Mouse (Mus musculus) heart, embryonic 13.5 days (tissue): Measurements from ENCODE around the gene Grap2. TPM values are rescaled to one million over a fixed set of nuclear protein-coding genes. Genes with fewer than 3 reads are reported as not detected.
A peak's percentile ranks its signal among the peaks of the same experiment; 100 is the strongest.
"Not testable (repeated sequence)": the region's sequence is repeated elsewhere in the genome, so short reads cannot be mapped to it uniquely, and the experiment has no call there.

Source experiments
- ATAC-seq: fragments of 200-750 bp; cut with Nextera tagmentation; 2 replicates; pipeline ENCODE4 v1.8.0; 2017; ENCODE audit warnings: moderate TSS enrichment; ENCODE audit not compliant: insufficient number of reproducible peaks, low FRiP score, low TSS enrichment; ENCODE audit errors: extremely low read depth
- H3K27ac ChIP-seq: fragments of 300-500 bp; sonication (generic); replicated peaks from 2 replicates; pipeline ENCODE4 v1.5.1; 2015; ENCODE audit warnings: moderate library complexity, mild to moderate bottlenecking, inconsistent platforms
- H3K27me3 ChIP-seq: fragments of 300-500 bp; sonication (generic); replicated peaks from 2 replicates; pipeline ENCODE4 v1.6.1; 2015; ENCODE audit warnings: mild to moderate bottlenecking, inconsistent platforms
- H3K36me3 ChIP-seq: fragments of 300-500 bp; sonication (generic); 2 replicates; pipeline ENCODE4 v1.6.1; 2015; ENCODE audit warnings: mild to moderate bottlenecking, inconsistent platforms
- H3K4me1 ChIP-seq: fragments of 300-500 bp; sonication (generic); 2 replicates; pipeline ENCODE4 v1.6.1; 2015; ENCODE audit warnings: inconsistent platforms
- H3K4me2 ChIP-seq: fragments of 300-500 bp; sonication (generic); 2 replicates; pipeline ENCODE4 v1.6.1; 2015; ENCODE audit warnings: inconsistent platforms, mild to moderate bottlenecking, moderate library complexity
- H3K4me3 ChIP-seq: fragments of 300-500 bp; sonication (generic); 2 replicates; pipeline ENCODE4 v1.5.1; 2015; ENCODE audit warnings: moderate library complexity, mild to moderate bottlenecking, inconsistent platforms
- H3K9ac ChIP-seq: fragments of 300-500 bp; sonication (generic); 2 replicates; pipeline ENCODE4 v1.6.1; 2015; ENCODE audit warnings: inconsistent platforms, mild to moderate bottlenecking, moderate library complexity
- H3K9me3 ChIP-seq: fragments of 300-500 bp; sonication (generic); 2 replicates; pipeline ENCODE4 v1.6.1; 2016; ENCODE audit warnings: inconsistent platforms
- WGBS: fragments of 180-500 bp; shearing (Covaris S2); methylation state at CpG from one replicate; pipeline ENCODE4 v1.1.7; 2015; ENCODE audit warnings: mixed read lengths; 5-methylcytosine and 5-hydroxymethylcytosine counted together
- polyA plus RNA-seq: library from polyadenylated mRNA; unstranded; fragments of >200 nt; fragmentation: Nextera tagmentation; extraction: Ambion mirVana; gene quantifications from 2 replicates; pipeline ENCODE4 v1.2.1, GENCODE M21; 2015

Gene Grap2
- polyA plus RNA-seq, 1 experiment from 2014 or later, result 8.8 TPM

DNA sequence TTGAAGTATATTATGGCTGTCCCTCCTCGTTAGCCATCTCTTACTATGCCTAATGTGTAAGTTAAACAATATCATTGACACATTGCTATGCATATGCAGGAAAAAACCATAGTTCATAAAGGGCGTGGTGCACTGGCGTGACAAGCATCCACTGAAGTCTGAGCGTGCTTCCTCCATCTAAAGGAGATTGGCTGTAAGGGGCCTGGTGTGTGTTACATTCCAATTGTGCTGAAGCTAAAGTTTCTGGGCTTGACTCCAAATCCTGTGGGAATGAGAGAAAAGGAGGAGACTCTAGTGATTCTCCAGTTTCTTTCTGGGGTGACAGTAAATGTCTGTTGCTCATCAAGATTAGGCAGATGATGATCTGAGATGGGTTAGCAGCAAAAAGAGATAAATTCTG lies 4.7 kb upstream of the Grap2 start:
- Histone ChIP-seq H3K27ac (no peak overlapping the region), H3K4me3 (no peak overlapping the region), H3K27me3 (peaks cover 80% of the 10 kb centered on the region), H3K4me2 (no peak overlapping the region), H3K36me3 (no peaks in the 10 kb centered on the region), H3K9me3 (no peaks in the 10 kb centered on the region), H3K9ac (no peak overlapping the region), H3K4me1 (no peaks in the 10 kb centered on the region)
- no peak for ATAC-seq
- 58% methylated on average over 4 of the region's 4 CpGs for whole genome bisulfite sequencing

DNA sequence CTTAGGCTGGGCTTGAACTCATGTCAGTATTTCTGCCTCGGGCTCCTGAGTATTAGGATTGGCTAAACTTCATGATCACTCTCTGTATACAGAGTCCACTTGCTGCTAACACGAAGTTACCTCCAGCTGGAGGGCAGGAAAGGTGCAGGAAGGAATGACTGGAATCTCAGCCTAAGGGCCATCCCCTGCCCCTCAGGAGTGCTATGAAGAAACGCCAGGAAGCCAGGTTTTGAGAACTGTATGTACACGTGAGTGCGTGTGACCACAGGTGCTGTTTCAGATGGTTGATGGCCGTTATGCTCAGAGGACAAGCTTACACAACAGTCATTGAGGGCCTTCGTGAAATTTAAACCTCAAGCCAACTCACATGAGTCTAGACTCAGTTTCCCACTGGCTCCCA lies 3.2 kb upstream of the Grap2 start:
- H3K4me3 ChIP-seq, result no peak overlapping the region
- no peak overlapping the region for H3K27ac ChIP-seq
- H3K4me1 ChIP-seq, result no peaks in the 10 kb centered on the region
- no peak overlapping the region for H3K9ac ChIP-seq
- no peaks in the 10 kb centered on the region for H3K36me3 ChIP-seq
- 66% methylated on average over 7 of the region's 7 CpGs for WGBS
- peaks cover 93% of the 10 kb centered on the region for H3K27me3 ChIP-seq
- no peak overlapping the region for H3K4me2 ChIP-seq
- no peak for ATAC-seq
- H3K9me3 ChIP-seq, result no peaks in the 10 kb centered on the region

DNA sequence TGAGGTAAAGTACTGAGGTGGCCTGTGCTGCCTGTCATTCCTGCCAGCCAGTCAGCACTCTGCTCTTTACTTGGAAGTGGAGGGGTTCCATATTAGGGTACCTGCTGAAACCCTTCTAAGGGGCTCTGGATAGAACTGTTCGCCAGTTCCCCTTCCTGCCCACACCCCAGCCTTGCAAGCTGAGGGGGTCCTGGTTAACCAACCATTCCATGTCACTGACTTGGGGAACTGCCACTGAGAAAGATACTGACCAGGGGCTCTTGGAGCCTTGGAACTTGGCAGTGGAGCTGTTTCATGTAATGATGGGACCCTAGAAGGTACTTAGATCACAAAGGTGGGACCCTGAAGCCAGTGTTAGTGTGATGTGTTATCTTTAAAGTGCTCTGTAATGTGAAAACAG lies 2.2 kb upstream of the Grap2 start:
- WGBS, result 74% methylated on average over 1 of the region's 1 CpGs
- ATAC-seq, result no peak
- H3K9me3 ChIP-seq, result no peaks in the 10 kb centered on the region
- no peak overlapping the region for H3K4me2 ChIP-seq
- no peak overlapping the region for H3K4me3 ChIP-seq
- H3K36me3 ChIP-seq, result no peaks in the 10 kb centered on the region
- no peak overlapping the region for H3K9ac ChIP-seq
- H3K4me1 ChIP-seq, result no peaks in the 10 kb centered on the region
- H3K27ac ChIP-seq, result no peak overlapping the region
- H3K27me3 ChIP-seq, result peaks cover 94% of the 10 kb centered on the region

DNA sequence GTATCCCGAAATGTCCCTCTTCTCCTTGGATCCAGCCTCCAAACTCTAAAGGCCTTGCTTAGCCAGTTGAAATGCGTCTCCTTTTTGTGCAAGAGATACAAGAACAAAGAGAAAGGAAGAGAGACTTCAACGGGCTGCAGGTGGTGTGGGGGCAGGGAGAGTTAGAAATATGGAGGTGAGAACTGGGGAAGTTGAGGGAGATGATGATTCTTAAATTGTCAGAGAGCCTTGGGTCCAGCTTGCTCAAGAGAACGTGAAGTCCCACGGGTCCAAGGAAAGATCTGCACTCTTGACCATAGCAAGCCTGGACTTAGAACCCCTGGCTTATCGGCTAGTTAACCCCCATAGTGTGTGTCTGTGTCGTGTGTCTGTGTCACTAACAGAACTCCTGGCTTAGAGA lies 783 bp upstream of the Grap2 start:
- Histone ChIP-seq H3K36me3 (no peaks in the 10 kb centered on the region), H3K9ac (no peak overlapping the region), H3K27ac (no peak overlapping the region), H3K9me3 (no peaks in the 10 kb centered on the region), H3K4me3 (no peak overlapping the region), H3K4me1 (no peaks in the 10 kb centered on the region), H3K4me2 (no peak overlapping the region), H3K27me3 (peaks cover 97% of the 10 kb centered on the region)
- 61% methylated on average over 7 of the region's 7 CpGs for WGBS
- ATAC-seq, result no peak

DNA sequence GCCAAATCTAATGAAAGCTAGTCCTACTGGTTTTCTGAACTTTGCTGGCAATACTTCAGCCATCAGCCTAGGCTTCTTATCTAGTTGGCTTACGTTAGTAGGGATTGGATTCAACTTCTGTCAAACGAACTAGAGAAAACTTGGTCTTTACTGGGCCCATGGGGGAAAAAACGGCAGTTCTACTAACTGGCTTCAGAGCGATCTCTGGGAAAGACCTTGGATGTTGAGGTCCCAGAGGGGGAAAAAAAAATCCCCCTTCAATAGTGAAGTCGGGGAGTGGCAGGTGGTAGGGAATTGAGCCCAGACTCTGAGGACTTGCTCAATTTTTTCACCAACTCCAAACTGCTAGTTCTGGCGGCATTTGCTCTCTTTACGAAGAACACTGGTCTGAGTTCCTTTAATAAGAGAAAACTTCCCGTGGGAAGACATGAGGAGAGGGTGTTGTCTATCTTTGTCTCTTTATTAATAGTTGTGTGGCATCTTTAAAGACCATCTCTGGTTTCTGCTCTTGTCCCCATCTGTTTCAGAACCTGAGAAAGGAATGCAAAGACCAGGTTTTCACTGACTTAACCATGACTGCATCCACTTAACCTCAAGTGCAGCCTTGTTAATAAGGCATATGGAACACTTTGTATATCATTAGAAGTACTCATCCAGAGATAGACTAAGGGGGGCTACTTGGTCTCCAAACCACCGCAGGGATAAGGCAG lies 572 bp downstream of the Grap2 start:
- Histone ChIP-seq H3K4me3 (no peak overlapping the region), H3K9ac (no peak overlapping the region), H3K4me2 (no peak overlapping the region), H3K9me3 (no peaks in the 10 kb centered on the region), H3K4me1 (peaks cover 10% of the 10 kb centered on the region), H3K27ac (no peak overlapping the region), H3K36me3 (no peaks in the 10 kb centered on the region), H3K27me3 (peaks cover 98% of the 10 kb centered on the region)
- 63% methylated on average over 9 of the region's 9 CpGs for WGBS
- ATAC-seq, result no peak

DNA sequence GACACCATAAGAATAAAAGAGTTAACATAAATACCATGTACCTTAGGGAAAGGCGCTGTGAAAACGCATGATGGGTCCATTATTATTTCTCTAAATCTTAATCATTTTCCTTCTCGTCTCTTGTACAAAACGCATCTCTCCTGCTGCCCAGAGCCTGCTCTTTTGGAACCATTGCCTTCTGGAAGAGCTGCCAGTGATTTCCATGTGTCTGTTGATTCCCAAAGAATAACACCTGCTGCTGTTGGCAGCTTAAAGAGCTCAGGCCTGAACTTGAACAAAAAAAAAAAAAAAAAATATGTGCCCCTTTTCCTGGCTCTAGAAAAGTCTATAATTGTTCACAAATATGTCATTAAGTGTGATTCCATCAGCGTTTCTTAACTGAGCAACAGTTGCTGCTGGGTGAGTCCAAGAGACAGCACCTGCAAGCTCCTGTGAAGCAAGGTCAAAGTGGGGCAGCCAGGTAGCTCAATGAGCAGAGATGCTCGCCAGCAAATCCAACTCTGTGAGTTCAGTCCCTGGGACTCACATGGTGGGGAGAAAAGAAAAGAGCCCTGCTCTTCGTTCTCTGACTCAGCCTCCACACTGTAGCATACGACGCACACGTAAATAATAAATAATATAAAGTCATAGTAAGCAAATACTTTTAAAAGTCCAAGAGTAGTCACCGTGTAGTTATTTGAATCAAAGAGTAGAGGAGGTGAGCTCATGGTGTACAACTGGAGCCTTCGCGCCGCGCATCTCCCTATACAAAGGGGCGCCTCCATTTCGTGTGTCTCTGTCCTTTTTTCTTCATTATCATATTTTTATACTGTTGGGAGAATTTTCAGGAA lies 2.0 kb downstream of the Grap2 start:
- H3K4me1 ChIP-seq, result peaks cover 12% of the 10 kb centered on the region
- H3K27me3 ChIP-seq, result peaks cover 96% of the 10 kb centered on the region
- no peak overlapping the region for H3K9ac ChIP-seq
- ATAC-seq, result no peak
- H3K4me3 ChIP-seq, result no peak overlapping the region
- H3K4me2 ChIP-seq, result no peak overlapping the region
- 82% methylated on average over 17 of the region's 17 CpGs for WGBS
- no peaks in the 10 kb centered on the region for H3K9me3 ChIP-seq
- no peak overlapping the region for H3K27ac ChIP-seq
- H3K36me3 ChIP-seq, result no peaks in the 10 kb centered on the region

DNA sequence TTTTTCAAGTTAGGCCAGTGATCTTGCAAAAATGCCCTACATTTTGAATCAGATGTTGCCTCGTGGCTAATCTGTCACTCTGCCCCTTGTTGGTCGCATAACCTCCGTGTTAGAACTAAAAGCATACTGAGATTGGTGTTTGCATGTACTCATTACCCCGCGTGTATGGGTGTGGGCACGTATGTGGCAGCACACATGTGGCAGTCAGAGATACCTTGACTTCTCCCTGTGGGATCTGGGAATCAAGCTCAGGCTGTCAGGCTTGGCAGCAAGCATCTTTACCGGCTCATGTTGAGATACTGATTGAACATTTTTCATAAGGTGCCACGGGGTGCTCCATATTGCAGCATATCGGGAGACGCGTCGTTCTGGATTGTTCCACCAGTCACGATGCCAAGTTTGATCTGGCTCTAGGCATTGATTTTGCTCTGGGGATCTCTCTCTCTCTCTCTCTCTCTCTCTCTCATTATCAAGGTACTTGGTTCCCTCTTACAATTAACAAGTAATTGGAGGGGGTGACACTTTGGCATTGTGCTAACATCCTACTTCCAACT lies 3.5 kb downstream of the Grap2 start:
- peaks cover 94% of the 10 kb centered on the region for H3K27me3 ChIP-seq
- ATAC-seq, result no peak
- 86% methylated on average over 13 of the region's 13 CpGs for WGBS

DNA sequence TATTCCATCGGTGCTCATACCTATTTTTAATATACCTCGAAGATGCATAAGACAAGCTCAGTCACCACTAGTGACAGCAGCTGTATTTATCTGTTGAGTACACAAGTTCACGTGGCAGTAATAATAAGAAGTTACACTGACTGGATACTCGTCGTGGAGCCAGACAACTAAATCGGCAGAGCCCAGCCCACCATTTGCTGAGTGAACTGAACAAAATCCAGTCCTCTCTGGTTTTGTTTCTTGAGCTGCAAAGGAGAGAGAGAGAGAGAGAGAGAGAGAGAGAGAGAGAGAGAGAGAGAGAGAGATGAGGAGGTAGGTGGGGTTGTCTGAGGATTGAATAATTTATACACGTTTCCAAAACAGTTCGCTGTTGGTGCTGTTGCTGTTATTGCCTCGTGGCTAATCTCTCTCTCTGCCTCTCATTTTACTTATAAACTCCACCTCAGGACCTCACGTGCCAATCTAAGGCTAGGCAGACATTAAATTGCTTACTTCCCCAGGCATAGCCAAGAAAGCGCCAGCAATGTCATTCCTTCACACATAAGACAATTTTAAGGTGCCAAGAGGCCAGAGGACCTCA lies 4.1 kb downstream of the Grap2 start:
- peaks cover 94% of the 10 kb centered on the region for H3K27me3 ChIP-seq
- H3K9ac ChIP-seq, result no peak overlapping the region
- no peak overlapping the region for H3K4me2 ChIP-seq
- H3K9me3 ChIP-seq, result no peaks in the 10 kb centered on the region
- no peak overlapping the region for H3K27ac ChIP-seq
- no peaks in the 10 kb centered on the region for H3K36me3 ChIP-seq
- ATAC-seq, result no peak
- H3K4me3 ChIP-seq, result no peak overlapping the region
- WGBS, result 75% methylated on average over 11 of the region's 11 CpGs
- H3K4me1 ChIP-seq, result peaks cover 12% of the 10 kb centered on the region

More for the DNA sequence above, 3.5 kb downstream of the Grap2 start:
- no peak overlapping the region for H3K4me2 ChIP-seq
- H3K4me3 ChIP-seq, result no peak overlapping the region
- H3K9ac ChIP-seq, result no peak overlapping the region
- no peak overlapping the region for H3K27ac ChIP-seq
- no peaks in the 10 kb centered on the region for H3K36me3 ChIP-seq
- H3K9me3 ChIP-seq, result no peaks in the 10 kb centered on the region
- peaks cover 12% of the 10 kb centered on the region for H3K4me1 ChIP-seq

DNA sequence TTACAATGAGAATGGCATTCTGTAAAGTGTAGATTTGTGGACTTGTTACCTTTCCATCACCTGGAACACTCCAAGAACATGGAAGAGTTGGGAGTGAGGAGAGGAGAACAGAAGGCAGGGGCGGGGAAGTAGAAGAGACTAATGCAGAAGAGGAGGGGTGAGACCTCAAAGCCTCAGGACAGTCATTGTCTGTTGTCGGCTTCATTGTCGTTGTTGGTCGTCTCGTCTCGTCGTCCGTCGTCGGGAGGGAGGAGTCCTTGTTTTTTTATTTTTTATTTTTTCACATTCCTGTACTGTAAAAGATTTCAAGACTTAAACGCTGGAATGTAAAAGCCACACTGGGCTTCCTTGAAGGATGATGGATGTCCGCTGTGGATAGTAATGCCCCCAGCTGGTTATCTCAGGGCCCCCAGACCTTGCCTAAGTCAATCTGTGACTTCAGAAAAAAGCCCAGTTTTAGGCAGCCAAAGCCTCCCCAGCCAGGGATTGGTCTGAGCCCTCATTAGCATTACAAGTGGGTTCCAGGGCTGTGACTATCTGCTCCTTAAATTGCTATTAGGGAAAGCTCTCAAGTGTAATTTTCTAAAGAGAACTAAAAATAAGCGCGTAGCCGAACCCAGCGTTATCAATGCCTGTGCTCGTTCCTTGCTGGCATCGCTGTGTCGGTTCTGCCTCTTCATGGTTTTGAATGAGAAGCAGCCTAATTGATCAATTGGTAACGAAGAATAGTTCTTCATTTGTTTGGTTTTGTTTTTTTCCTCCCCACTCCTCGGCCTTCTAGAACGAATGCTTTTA lies 5.0 kb downstream of the Grap2 start:
- 14% methylated on average over 22 of the region's 22 CpGs for WGBS
- no peaks in the 10 kb centered on the region for H3K36me3 ChIP-seq
- ATAC-seq, result no peak
- peaks cover 12% of the 10 kb centered on the region for H3K4me1 ChIP-seq
- no peak overlapping the region for H3K9ac ChIP-seq
- peak overlapping the region; percentile 55 for H3K4me2 ChIP-seq
- H3K4me3 ChIP-seq, result peak overlapping the region; percentile 15; the same call in 1 of the 2 replicates
- peaks cover 94% of the 10 kb centered on the region for H3K27me3 ChIP-seq
- H3K27ac ChIP-seq, result no peak overlapping the region
- no peaks in the 10 kb centered on the region for H3K9me3 ChIP-seq

DNA sequence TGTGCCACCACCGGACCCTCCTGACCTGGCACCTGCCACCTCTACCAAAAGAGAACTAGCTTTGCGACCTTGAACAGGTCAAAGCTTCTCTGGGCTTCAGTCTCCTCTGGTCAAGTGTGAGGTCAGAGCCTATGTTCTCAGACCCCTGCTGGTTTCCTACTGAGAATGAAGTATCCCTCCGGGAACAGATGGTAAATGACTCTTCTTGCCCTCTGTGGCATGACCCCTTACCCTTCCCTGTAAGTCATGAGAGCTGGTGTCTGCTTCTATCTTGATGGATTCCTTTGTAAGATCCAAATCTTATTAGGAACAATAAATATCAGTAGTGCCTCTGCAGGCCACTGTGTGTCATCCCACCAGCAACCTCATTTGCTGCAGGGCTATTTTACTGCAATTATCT lies 6.7 kb downstream of the Grap2 start:
- ATAC-seq, result no peak
- peaks cover 21% of the 10 kb centered on the region for H3K4me1 ChIP-seq
- no peak overlapping the region for H3K4me3 ChIP-seq
- H3K9me3 ChIP-seq, result no peaks in the 10 kb centered on the region
- WGBS, result 56% methylated on average over 3 of the region's 3 CpGs
- peaks cover 94% of the 10 kb centered on the region for H3K27me3 ChIP-seq
- no peak overlapping the region for H3K9ac ChIP-seq
- H3K36me3 ChIP-seq, result no peaks in the 10 kb centered on the region
- H3K4me2 ChIP-seq, result no peak overlapping the region
- H3K27ac ChIP-seq, result no peak overlapping the region

DNA sequence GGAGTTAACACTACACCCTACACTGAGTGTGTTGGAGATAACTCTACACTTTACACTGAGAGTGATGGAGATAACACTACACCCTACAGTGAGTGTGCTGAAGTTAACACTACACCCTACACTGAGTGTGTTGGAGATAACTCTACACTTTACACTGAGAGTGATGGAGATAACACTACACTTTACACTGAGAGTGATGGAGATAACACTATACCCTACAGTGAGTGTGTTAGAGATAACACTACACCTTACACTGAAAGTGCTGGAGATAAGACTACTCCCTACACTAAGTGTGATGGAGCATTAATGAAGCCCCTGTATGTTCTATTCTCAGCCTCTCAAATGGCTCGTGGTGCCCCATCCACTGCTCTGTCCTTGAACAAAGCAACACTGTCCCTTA lies 8.2 kb downstream of the Grap2 start:
- WGBS, result 62% methylated on average over 1 of the region's 1 CpGs
- peaks cover 89% of the 10 kb centered on the region for H3K27me3 ChIP-seq

More for the DNA sequence above, 8.2 kb downstream of the Grap2 start:
- H3K4me3 ChIP-seq, H3K9me3 ChIP-seq, H3K27ac ChIP-seq, ATAC-seq, H3K9ac ChIP-seq, H3K36me3 ChIP-seq, H3K4me2 ChIP-seq: not testable (repeated sequence)
- H3K4me1 ChIP-seq, result peaks cover 21% of the 10 kb centered on the region
